Mouse (Mus musculus) olfactory bulb, adult 2 months (tissue): ENCODE results near the gene Cdkal1.

Experiments
- CTCF ChIP-seq: fragments of 200-500 bp; IDR thresholded peaks from 2 replicates; pipeline ENCODE4 v1.5.1; 2012; ENCODE audit warnings: low read depth, mild to moderate bottlenecking, low read length, moderate library complexity; ENCODE audit not compliant: insufficient read depth
- POLR2A ChIP-seq: fragments of 200-500 bp; IDR thresholded peaks from 2 replicates; pipeline ENCODE4 v1.6.1; 2012; ENCODE audit warnings: mild to moderate bottlenecking, low read depth, low read length, moderate library complexity; ENCODE audit not compliant: insufficient read depth

GRCm38 (mm10) chr13:29390025-29390424 lies 465.4 kb downstream of the Cdkal1 start:
- TF ChIP-seq POLR2A (no peak), CTCF (no peak)
